Mouse (Mus musculus) embryonic fibroblast, embryonic 13.5 days (primary cell): ENCODE results near the gene Tmem164.

ENCODE experiments used
- CTCF ChIP-seq: IDR thresholded peaks from 2 replicates; pipeline ENCODE4 v1.5.1; 2011; ENCODE audit warnings: mild to moderate bottlenecking, control low read depth, low read length, moderate library complexity, borderline replicate concordance; ENCODE audit not compliant: insufficient read depth
- POLR2A ChIP-seq: IDR thresholded peaks from 2 replicates; pipeline ENCODE4 v1.6.1; 2011; ENCODE audit warnings: low read depth, mild to moderate bottlenecking, control low read depth, low read length, moderate library complexity

- TF ChIP-seq POLR2A (no peak), CTCF (no peak)
These were observed 112.9 kb downstream of the Tmem164 start for GRCm38 (mm10) chrX:142794069-142794610.
